ENCODE assay signal across 8 mouse cellular contexts in genomic region chr8:84737608-84738007, GRCm38 (mm10). TPM values are rescaled to one million over a fixed set of nuclear protein-coding genes. Genes with fewer than 3 reads are reported as not detected.
DNase-seq lines count a peak whose midpoint lies in the region; ATAC-seq lines count a peak whose summit lies in the region.

No protein-coding gene starts in this region.

- H3K4me2 ChIP-seq in heart, embryonic 12.5 days: peak overlapping the region; percentile 55
- H3K4me2 ChIP-seq in kidney, embryonic 15.5 days: peak overlapping the region; percentile 51
- peak overlapping the region; percentile 50 for H3K4me2 ChIP-seq in liver, embryonic 16.5 days (ENCODE audit: low read depth, low read length)
- H3K4me2 ChIP-seq in neural tube, embryonic 12.5 days (replicated peaks): peak overlapping the region; percentile 32

- peaks cover 88% of the 10 kb centered on the region for H3K4me1 ChIP-seq in heart, embryonic 12.5 days (replicated peaks)
- H3K4me1 ChIP-seq in kidney, embryonic 15.5 days: peaks cover 62% of the 10 kb centered on the region
- H3K4me1 ChIP-seq in liver, embryonic 16.5 days (ENCODE audit: control insufficient read depth, low read depth, low read length): peaks cover 27% of the 10 kb centered on the region
- peaks cover 63% of the 10 kb centered on the region for H3K4me1 ChIP-seq in neural tube, embryonic 12.5 days

- peaks cover 33% of the 10 kb centered on the region for H3K27me3 ChIP-seq in heart, embryonic 12.5 days (replicated peaks)
- H3K27me3 ChIP-seq in kidney, embryonic 15.5 days: peaks cover 97% of the 10 kb centered on the region
- peaks cover 14% of the 10 kb centered on the region for H3K27me3 ChIP-seq in liver, embryonic 16.5 days (ENCODE audit: control insufficient read depth, insufficient read depth, low read depth, low read length)
- peaks cover 90% of the 10 kb centered on the region for H3K27me3 ChIP-seq in neural tube, embryonic 12.5 days (replicated peaks)

- peak; percentile 88 for ATAC-seq in erythroblast, adult 5-6 weeks (replicated peaks; ENCODE audit: low FRiP score, poor library complexity, severe bottlenecking)
- ATAC-seq in heart, embryonic 12.5 days (ENCODE audit: insufficient number of reproducible peaks, low FRiP score): peak; percentile 71
- no peak for ATAC-seq in kidney, embryonic 15.5 days (replicated peaks; ENCODE audit: low FRiP score)
- peak; percentile 74 for ATAC-seq in liver, embryonic 16.5 days (ENCODE audit: low read depth)
- ATAC-seq in neural tube, embryonic 12.5 days (ENCODE audit: low FRiP score, low read depth): 0 out of 2 replicates have a peak, but pooled peaks have one; percentile 35

- under 1% methylated on average over 16 of the region's 16 CpGs for WGBS in heart, embryonic 12.5 days
- 3% methylated on average over 16 of the region's 16 CpGs for WGBS in kidney, embryonic 15.5 days
- 1% methylated on average over 16 of the region's 16 CpGs for WGBS in liver, embryonic 16.5 days (ENCODE audit: insufficient replicate concordance)
- WGBS in neural tube, embryonic 12.5 days: 2% methylated on average over 16 of the region's 16 CpGs

- no peak overlapping the region; the same call in 1 of the 2 replicates for H3K4me3 ChIP-seq in heart, embryonic 12.5 days
- H3K4me3 ChIP-seq in kidney, embryonic 15.5 days (replicated peaks): peak overlapping the region; percentile 23
- H3K4me3 ChIP-seq in liver, embryonic 16.5 days (ENCODE audit: low read depth, low read length): peak overlapping the region; percentile 26
- H3K4me3 ChIP-seq in neural tube, embryonic 12.5 days: no peak overlapping the region

- H3K9ac ChIP-seq in heart, embryonic 12.5 days: peak overlapping the region; percentile 35; the same call in 1 of the 2 replicates
- H3K9ac ChIP-seq in kidney, embryonic 15.5 days: 0 out of 2 replicates have a peak overlapping the region, but pooled peaks have one; percentile 26
- peak overlapping the region; percentile 38 for H3K9ac ChIP-seq in liver, embryonic 16.5 days (ENCODE audit: low read depth, low read length)
- H3K9ac ChIP-seq in neural tube, embryonic 12.5 days: no peak overlapping the region

- H3K36me3 ChIP-seq in heart, embryonic 12.5 days: no peaks in the 10 kb centered on the region
- H3K36me3 ChIP-seq in kidney, embryonic 15.5 days: no peaks in the 10 kb centered on the region
- no peaks in the 10 kb centered on the region for H3K36me3 ChIP-seq in liver, embryonic 16.5 days (ENCODE audit: control insufficient read depth, insufficient read depth)
- no peaks in the 10 kb centered on the region; the same call in 1 of the 2 replicates for H3K36me3 ChIP-seq in neural tube, embryonic 12.5 days

- peak; percentile 72 to 83 for DNase-seq in CD8-positive naive resting alpha-beta T cell, adult 2 months (ENCODE audit: low read depth in 2 of 2, low spot score in 2 of 2)
- DNase-seq in brain, adult 2 months (ENCODE audit: low read depth, low spot score): peak; percentile 91
- peak; percentile 76 for DNase-seq in testis, postnatal 14 days (ENCODE audit: low spot score)

- H3K9me3 ChIP-seq in heart, embryonic 12.5 days (replicated peaks): no peaks in the 10 kb centered on the region
- H3K9me3 ChIP-seq in kidney, embryonic 15.5 days (replicated peaks): no peaks in the 10 kb centered on the region
- H3K9me3 ChIP-seq in liver, embryonic 16.5 days (replicated peaks; ENCODE audit: control insufficient read depth, low read length): no peaks in the 10 kb centered on the region
- H3K9me3 ChIP-seq in neural tube, embryonic 12.5 days: no peaks in the 10 kb centered on the region

- no peak overlapping the region for H3K27ac ChIP-seq in heart, embryonic 12.5 days (ENCODE audit: poor library complexity, severe bottlenecking)
- H3K27ac ChIP-seq in kidney, embryonic 15.5 days: no peak overlapping the region
- no peak overlapping the region for H3K27ac ChIP-seq in liver, embryonic 16.5 days (ENCODE audit: low read length)
- no peak overlapping the region for H3K27ac ChIP-seq in neural tube, embryonic 12.5 days

RNA-seq across cellular contexts. Expression of gene G430095P16Rik, which starts 14.8 kb away (rescaled TPM):
- 7.9 and 18.1 TPM in 2 replicates for total RNA-seq in erythroblast, adult 5-6 weeks (2015; ENCODE audit: low replicate concordance)
- 3.6 and 12.9 TPM in 2 replicates for total RNA-seq in erythroblast, adult 5-6 weeks (2017; ENCODE audit: low replicate concordance)
- polyA plus RNA-seq in heart, embryonic 12.5 days (2016; fragmentation: Nextera tagmentation; extraction: Ambion mirVana): 5.4 and 6.9 TPM in 2 replicates
- 1.9 and 2.3 TPM in 2 replicates for polyA plus RNA-seq in kidney, embryonic 15.5 days (2015; fragmentation: Nextera tagmentation; extraction: Ambion mirVana)
- 7.0 and 7.8 TPM in 2 replicates for polyA plus RNA-seq in liver, embryonic 16.5 days (2015; fragmentation: Nextera tagmentation; extraction: Ambion mirVana)
- 2.5 and 2.6 TPM in 2 replicates for polyA plus RNA-seq in neural tube, embryonic 12.5 days (2016; fragmentation: Nextera tagmentation; extraction: Ambion mirVana)

RNA-seq across cellular contexts. Expression of gene Lyl1, which starts 36.4 kb away (rescaled TPM):
- 37.4 and 40.3 TPM in 2 replicates for total RNA-seq in erythroblast, adult 5-6 weeks (2015; ENCODE audit: low replicate concordance)
- total RNA-seq in erythroblast, adult 5-6 weeks (2017; ENCODE audit: low replicate concordance): 43.1 and 44.2 TPM in 2 replicates
- 18.1 and 19.7 TPM in 2 replicates for polyA plus RNA-seq in heart, embryonic 12.5 days (2016; fragmentation: Nextera tagmentation; extraction: Ambion mirVana)
- polyA plus RNA-seq in kidney, embryonic 15.5 days (2015; fragmentation: Nextera tagmentation; extraction: Ambion mirVana): 7.6 and 7.8 TPM in 2 replicates
- polyA plus RNA-seq in liver, embryonic 16.5 days (2015; fragmentation: Nextera tagmentation; extraction: Ambion mirVana): 43.7 and 45.6 TPM in 2 replicates
- polyA plus RNA-seq in neural tube, embryonic 12.5 days (2016; fragmentation: Nextera tagmentation; extraction: Ambion mirVana): 4.4 and 4.5 TPM in 2 replicates

RNA-seq across cellular contexts. Expression of gene Nacc1, which starts 49.9 kb away (rescaled TPM):
- total RNA-seq in erythroblast, adult 5-6 weeks (2015; ENCODE audit: low replicate concordance): 12.7 and 19.9 TPM in 2 replicates
- total RNA-seq in erythroblast, adult 5-6 weeks (2017; ENCODE audit: low replicate concordance): 8.2 and 13.1 TPM in 2 replicates
- polyA plus RNA-seq in heart, embryonic 12.5 days (2016; fragmentation: Nextera tagmentation; extraction: Ambion mirVana): 20.9 and 21.3 TPM in 2 replicates
- polyA plus RNA-seq in kidney, embryonic 15.5 days (2015; fragmentation: Nextera tagmentation; extraction: Ambion mirVana): 23.9 and 25.6 TPM in 2 replicates
- polyA plus RNA-seq in liver, embryonic 16.5 days (2015; fragmentation: Nextera tagmentation; extraction: Ambion mirVana): 5.4 and 6.3 TPM in 2 replicates
- polyA plus RNA-seq in neural tube, embryonic 12.5 days (2016; fragmentation: Nextera tagmentation; extraction: Ambion mirVana): 17.2 and 19.2 TPM in 2 replicates

RNA-seq across cellular contexts. Expression of gene Trmt1, which starts 51.5 kb away (rescaled TPM):
- total RNA-seq in erythroblast, adult 5-6 weeks (2015; ENCODE audit: low replicate concordance): 9.8 and 16.9 TPM in 2 replicates
- 18.3 and 21.5 TPM in 2 replicates for total RNA-seq in erythroblast, adult 5-6 weeks (2017; ENCODE audit: low replicate concordance)
- polyA plus RNA-seq in heart, embryonic 12.5 days (2016; fragmentation: Nextera tagmentation; extraction: Ambion mirVana): 46.2 and 49.5 TPM in 2 replicates
- 68.7 and 73.8 TPM in 2 replicates for polyA plus RNA-seq in kidney, embryonic 15.5 days (2015; fragmentation: Nextera tagmentation; extraction: Ambion mirVana)
- 27.3 and 27.7 TPM in 2 replicates for polyA plus RNA-seq in liver, embryonic 16.5 days (2015; fragmentation: Nextera tagmentation; extraction: Ambion mirVana)
- polyA plus RNA-seq in neural tube, embryonic 12.5 days (2016; fragmentation: Nextera tagmentation; extraction: Ambion mirVana): 58.5 and 59.1 TPM in 2 replicates

Comparison
In these comparisons a context has a peak if more than half of its experiments do, and no peak if none do; other contexts are left out.
1. H3K4me3 ChIP-seq: peak in kidney, embryonic 15.5 days (single experiment) and liver, embryonic 16.5 days (single experiment); none in heart, embryonic 12.5 days (single experiment) and neural tube, embryonic 12.5 days (single experiment).
2. Peak in every context shown above with its lines, with median percentiles within 50 percentile points of each other: DNase-seq and H3K4me2 ChIP-seq.